Mouse (Mus musculus): ENCODE data around the gene Zfhx3. TPM values are rescaled to one million over a fixed set of nuclear protein-coding genes. Genes with fewer than 3 reads are reported as not detected.

Gene Zfhx3
- polyA plus RNA-seq, 1 experiment from 2014 or later = 17.8 TPM

- Histone ChIP-seq H3K36me3 (ENCODE audit: control insufficient read depth, insufficient read depth, low read length) (no peaks in the 10 kb centered on the region), H3K9me3 (ENCODE audit: control insufficient read depth, low read length) (no peaks in the 10 kb centered on the region), H3K27ac (ENCODE audit: low read depth, low read length) (no peak overlapping the region; the same call in 1 of the 2 replicates), H3K4me1 (ENCODE audit: control insufficient read depth, insufficient read depth, low read depth, low read length) (peaks cover 29% of the 10 kb centered on the region), H3K4me3 (ENCODE audit: low read length) (no peak overlapping the region), H3K9ac (ENCODE audit: low read depth, low read length) (no peak overlapping the region), H3K27me3 (replicated peaks; ENCODE audit: control insufficient read depth, insufficient read depth, low read length) (no peaks in the 10 kb centered on the region), H3K4me2 (ENCODE audit: low read length) (peak overlapping the region; percentile 19)
- no peak for ATAC-seq
- 59% methylated on average over 15 of the region's 15 CpGs for WGBS
Measured at GRCm38 (mm10) chr8:108827428-108827827, 885.0 kb downstream of the Zfhx3 start.

- Histone ChIP-seq H3K4me3 (ENCODE audit: low read length) (no peak overlapping the region), H3K4me1 (ENCODE audit: control insufficient read depth, insufficient read depth, low read depth, low read length) (peaks cover 23% of the 10 kb centered on the region), H3K27me3 (replicated peaks; ENCODE audit: control insufficient read depth, insufficient read depth, low read length) (no peaks in the 10 kb centered on the region), H3K9ac (ENCODE audit: low read depth, low read length) (peak overlapping the region; percentile 47), H3K9me3 (ENCODE audit: control insufficient read depth, low read length) (no peaks in the 10 kb centered on the region), H3K36me3 (ENCODE audit: control insufficient read depth, insufficient read depth, low read length) (no peaks in the 10 kb centered on the region), H3K4me2 (ENCODE audit: low read length) (peak overlapping the region; percentile 38), H3K27ac (ENCODE audit: low read depth, low read length) (peak overlapping the region; percentile 58)
- WGBS = 4% methylated on average over 12 of the region's 12 CpGs
- ATAC-seq = peak; percentile 92
Measured at GRCm38 (mm10) chr8:108829305-108829717, 886.9 kb downstream of the Zfhx3 start.

GRCm38 (mm10) chr8:108835143-108835542 is 892.7 kb downstream of the Zfhx3 start:
- ATAC-seq = no peak
- H3K27ac ChIP-seq (ENCODE audit: low read depth, low read length) = no peak overlapping the region
- H3K9ac ChIP-seq (ENCODE audit: low read depth, low read length) = no peak overlapping the region
- H3K4me3 ChIP-seq (ENCODE audit: low read length) = no peak overlapping the region
- WGBS = 85% methylated on average over 11 of the region's 11 CpGs
- H3K4me1 ChIP-seq (ENCODE audit: control insufficient read depth, insufficient read depth, low read depth, low read length) = peaks cover 12% of the 10 kb centered on the region
- no peaks in the 10 kb centered on the region for H3K36me3 ChIP-seq (ENCODE audit: control insufficient read depth, insufficient read depth, low read length)
- no peak overlapping the region for H3K4me2 ChIP-seq (ENCODE audit: low read length)
- no peaks in the 10 kb centered on the region for H3K27me3 ChIP-seq (replicated peaks; ENCODE audit: control insufficient read depth, insufficient read depth, low read length)
- H3K9me3 ChIP-seq (ENCODE audit: control insufficient read depth, low read length) = no peaks in the 10 kb centered on the region

- no peak overlapping the region for H3K27ac ChIP-seq (ENCODE audit: low read depth, low read length)
- no peak for ATAC-seq
- WGBS = 16% methylated on average over 9 of the region's 10 CpGs
Measured at GRCm38 (mm10) chr8:108837788-108838187, 895.3 kb downstream of the Zfhx3 start.

GRCm38 (mm10) chr8:108838761-108839160 is 896.3 kb downstream of the Zfhx3 start:
- Histone ChIP-seq H3K4me2 (ENCODE audit: low read length) (no peak overlapping the region), H3K27ac (ENCODE audit: low read depth, low read length) (no peak overlapping the region), H3K4me1 (ENCODE audit: control insufficient read depth, insufficient read depth, low read depth, low read length) (peaks cover 10% of the 10 kb centered on the region; the same call in 1 of the 2 replicates), H3K27me3 (replicated peaks; ENCODE audit: control insufficient read depth, insufficient read depth, low read length) (no peaks in the 10 kb centered on the region), H3K9me3 (ENCODE audit: control insufficient read depth, low read length) (no peaks in the 10 kb centered on the region), H3K36me3 (ENCODE audit: control insufficient read depth, insufficient read depth, low read length) (no peaks in the 10 kb centered on the region), H3K9ac (ENCODE audit: low read depth, low read length) (no peak overlapping the region), H3K4me3 (ENCODE audit: low read length) (no peak overlapping the region)
- 29% methylated on average over 6 of the region's 6 CpGs for WGBS
- ATAC-seq = no peak

More at GRCm38 (mm10) chr8:108837788-108838187, 895.3 kb downstream of the Zfhx3 start:
- H3K9me3 ChIP-seq (ENCODE audit: control insufficient read depth, low read length) = no peaks in the 10 kb centered on the region
- no peak overlapping the region for H3K9ac ChIP-seq (ENCODE audit: low read depth, low read length)
- no peaks in the 10 kb centered on the region for H3K36me3 ChIP-seq (ENCODE audit: control insufficient read depth, insufficient read depth, low read length)
- no peak overlapping the region for H3K4me2 ChIP-seq (ENCODE audit: low read length)
- no peaks in the 10 kb centered on the region for H3K27me3 ChIP-seq (replicated peaks; ENCODE audit: control insufficient read depth, insufficient read depth, low read length)
- peaks cover 10% of the 10 kb centered on the region; the same call in 1 of the 2 replicates for H3K4me1 ChIP-seq (ENCODE audit: control insufficient read depth, insufficient read depth, low read depth, low read length)
- H3K4me3 ChIP-seq (ENCODE audit: low read length) = no peak overlapping the region

- Histone ChIP-seq H3K4me1 (ENCODE audit: control insufficient read depth, insufficient read depth, low read depth, low read length) (peaks cover 14% of the 10 kb centered on the region), H3K4me3 (ENCODE audit: low read length) (no peak overlapping the region), H3K4me2 (ENCODE audit: low read length) (no peak overlapping the region), H3K9ac (ENCODE audit: low read depth, low read length) (no peak overlapping the region), H3K36me3 (ENCODE audit: control insufficient read depth, insufficient read depth, low read length) (no peaks in the 10 kb centered on the region), H3K27ac (ENCODE audit: low read depth, low read length) (no peak overlapping the region), H3K27me3 (replicated peaks; ENCODE audit: control insufficient read depth, insufficient read depth, low read length) (no peaks in the 10 kb centered on the region), H3K9me3 (ENCODE audit: control insufficient read depth, low read length) (no peaks in the 10 kb centered on the region)
- 83% methylated on average over 5 of the region's 5 CpGs for WGBS
- ATAC-seq = no peak
Measured at GRCm38 (mm10) chr8:108842307-108842706, 899.9 kb downstream of the Zfhx3 start.

GRCm38 (mm10) chr8:108846174-108846573 is 903.7 kb downstream of the Zfhx3 start:
- Histone ChIP-seq H3K9me3 (ENCODE audit: control insufficient read depth, low read length) (no peaks in the 10 kb centered on the region), H3K4me3 (ENCODE audit: low read length) (no peak overlapping the region), H3K36me3 (ENCODE audit: control insufficient read depth, insufficient read depth, low read length) (no peaks in the 10 kb centered on the region), H3K9ac (ENCODE audit: low read depth, low read length) (no peak overlapping the region), H3K4me2 (ENCODE audit: low read length) (no peak overlapping the region), H3K27me3 (replicated peaks; ENCODE audit: control insufficient read depth, insufficient read depth, low read length) (no peaks in the 10 kb centered on the region), H3K4me1 (ENCODE audit: control insufficient read depth, insufficient read depth, low read depth, low read length) (peaks cover 5% of the 10 kb centered on the region), H3K27ac (ENCODE audit: low read depth, low read length) (no peak overlapping the region)
- 28% methylated on average over 6 of the region's 6 CpGs for WGBS
- peak; percentile 65; the same call in 1 of the 2 replicates for ATAC-seq

GRCm38 (mm10) chr8:108846827-108847226 is 904.4 kb downstream of the Zfhx3 start:
- Histone ChIP-seq H3K27me3 (replicated peaks; ENCODE audit: control insufficient read depth, insufficient read depth, low read length) (no peaks in the 10 kb centered on the region), H3K36me3 (ENCODE audit: control insufficient read depth, insufficient read depth, low read length) (no peaks in the 10 kb centered on the region), H3K9ac (ENCODE audit: low read depth, low read length) (no peak overlapping the region), H3K4me1 (ENCODE audit: control insufficient read depth, insufficient read depth, low read depth, low read length) (peaks cover 5% of the 10 kb centered on the region), H3K4me3 (ENCODE audit: low read length) (no peak overlapping the region), H3K27ac (ENCODE audit: low read depth, low read length) (no peak overlapping the region), H3K4me2 (ENCODE audit: low read length) (no peak overlapping the region), H3K9me3 (ENCODE audit: control insufficient read depth, low read length) (no peaks in the 10 kb centered on the region)
- WGBS = 67% methylated on average over 11 of the region's 11 CpGs
- ATAC-seq = no peak

- Histone ChIP-seq H3K9ac (ENCODE audit: low read depth, low read length) (no peak overlapping the region), H3K27ac (ENCODE audit: low read depth, low read length) (no peak overlapping the region), H3K4me2 (ENCODE audit: low read length) (no peak overlapping the region), H3K27me3 (replicated peaks; ENCODE audit: control insufficient read depth, insufficient read depth, low read length) (no peaks in the 10 kb centered on the region), H3K4me1 (ENCODE audit: control insufficient read depth, insufficient read depth, low read depth, low read length) (peaks cover 5% of the 10 kb centered on the region), H3K36me3 (ENCODE audit: control insufficient read depth, insufficient read depth, low read length) (no peaks in the 10 kb centered on the region), H3K4me3 (ENCODE audit: low read length) (no peak overlapping the region), H3K9me3 (ENCODE audit: control insufficient read depth, low read length) (no peaks in the 10 kb centered on the region)
- 79% methylated on average over 2 of the region's 2 CpGs for WGBS
- no peak for ATAC-seq
Measured at GRCm38 (mm10) chr8:108847356-108847755, 904.9 kb downstream of the Zfhx3 start.

- Histone ChIP-seq H3K9me3 (ENCODE audit: control insufficient read depth, low read length) (no peaks in the 10 kb centered on the region), H3K4me3 (ENCODE audit: low read length) (no peak overlapping the region), H3K4me1 (ENCODE audit: control insufficient read depth, insufficient read depth, low read depth, low read length) (peaks cover 8% of the 10 kb centered on the region), H3K27me3 (replicated peaks; ENCODE audit: control insufficient read depth, insufficient read depth, low read length) (no peaks in the 10 kb centered on the region), H3K9ac (ENCODE audit: low read depth, low read length) (no peak overlapping the region), H3K36me3 (ENCODE audit: control insufficient read depth, insufficient read depth, low read length) (no peaks in the 10 kb centered on the region), H3K4me2 (ENCODE audit: low read length) (no peak overlapping the region), H3K27ac (ENCODE audit: low read depth, low read length) (no peak overlapping the region)
- ATAC-seq = no peak
- 82% methylated on average over 3 of the region's 3 CpGs for WGBS
Measured at GRCm38 (mm10) chr8:108848484-108848883, 906.0 kb downstream of the Zfhx3 start.

All from hindbrain, embryonic 16.5 days (tissue).